Mouse (Mus musculus): Measurements from ENCODE around the gene Tnk2. TPM values are rescaled to one million over a fixed set of nuclear protein-coding genes. Genes with fewer than 3 reads are reported as not detected.
A peak's percentile ranks its signal among the peaks of the same experiment; 100 is the strongest.

The Tnk2 gene
- total RNA-seq, 1 experiment = 47.1 TPM

DNA sequence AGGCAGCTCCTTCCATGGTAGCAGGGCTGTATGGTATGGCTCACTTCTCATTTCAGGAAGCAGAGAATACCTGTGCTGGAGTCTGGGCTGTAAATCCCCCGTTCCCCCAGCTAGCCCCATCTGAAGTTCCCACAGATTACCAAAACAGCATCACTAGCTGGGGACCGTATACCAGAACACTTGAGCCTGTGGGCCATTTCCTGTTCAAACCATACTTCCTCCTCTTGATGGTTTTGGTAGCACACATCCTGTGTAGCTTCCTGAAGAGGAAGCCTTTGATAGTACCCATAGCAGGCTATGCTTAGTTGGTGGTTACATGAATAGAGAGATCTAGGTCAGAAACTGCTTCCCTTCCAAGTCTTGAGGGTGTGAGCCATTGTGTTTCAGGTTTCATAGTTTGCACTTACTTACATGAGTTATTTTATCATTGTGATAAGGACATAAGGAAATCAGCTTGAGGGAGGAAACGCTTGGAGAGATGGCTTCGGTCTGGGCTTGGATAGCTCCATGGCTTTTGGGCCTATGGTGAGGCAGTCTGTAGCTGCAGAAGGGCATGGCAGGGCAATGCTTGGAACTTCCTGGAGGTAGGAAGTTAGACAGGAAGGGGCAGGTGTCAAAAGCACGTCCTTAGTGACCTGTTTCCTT, 7.4 kb downstream of the Tnk2 start:
- no peak overlapping the region for H3K4me3 ChIP-seq (ENCODE audit: insufficient read depth in 1 of 2, low read depth in 1 of 2, low read length in 2 of 2, poor library complexity in 1 of 2, severe bottlenecking in 1 of 2)
- no peak overlapping the region for H3K9ac ChIP-seq (ENCODE audit: insufficient read depth, low read depth, low read length, poor library complexity, severe bottlenecking)
- no peak overlapping the region for H3K27ac ChIP-seq (ENCODE audit: insufficient read depth, low read depth, low read length, poor library complexity, severe bottlenecking)
- in situ Hi-C loops (cut with MboI; ENCODE audit: low sequenced_read_pairs in 2 of 2, unreplicated experiment in 2 of 2) = no loop called here
- H3K36me3 ChIP-seq (ENCODE audit: control insufficient read depth, insufficient read depth, low read length, poor library complexity, severe bottlenecking) = peaks cover 8% of the 10 kb centered on the region; the same call in 1 of the 2 replicates
- TF ChIP-seq MAFK (IDR thresholded peaks at IDR 0.05; ENCODE audit: insufficient read depth, low read depth, low read length) (no peak), HCFC1 (IDR thresholded peaks at IDR 0.05; ENCODE audit: borderline replicate concordance, insufficient read depth, low read length) (no peak), ZC3H11A (IDR thresholded peaks at IDR 0.05; ENCODE audit: borderline replicate concordance, low read depth, low read length) (no peak), CHD2 (IDR thresholded peaks at IDR 0.05; ENCODE audit: low read depth, low read length) (no peak), ZNF384 (IDR thresholded peaks at IDR 0.05; ENCODE audit: low read depth, low read length) (no peak)
- H3K4me1 ChIP-seq (ENCODE audit: control insufficient read depth in 2 of 2, insufficient read depth in 2 of 2, low read length in 2 of 2, poor library complexity in 1 of 2) = peaks cover 5 to 16% of the 10 kb centered on the region in 2 experiments; a peak in 3 of 4 replicates
- no peaks in the 10 kb centered on the region for H3K9me3 ChIP-seq (ENCODE audit: control insufficient read depth, insufficient read depth, low read depth, low read length)
- no peak for DNase-seq (ENCODE audit: low read depth, low spot score)

GRCm38 (mm10) chr16:32654071-32654733, 10.5 kb downstream of the Tnk2 start:
- Histone ChIP-seq H3K9ac (ENCODE audit: insufficient read depth, low read depth, low read length, poor library complexity, severe bottlenecking) (no peak overlapping the region), H3K4me3 (ENCODE audit: insufficient read depth in 1 of 2, low read depth in 1 of 2, low read length in 2 of 2, poor library complexity in 1 of 2, severe bottlenecking in 1 of 2) (no peak overlapping the region), H3K36me3 (ENCODE audit: control insufficient read depth, insufficient read depth, low read length, poor library complexity, severe bottlenecking) (peaks cover 7% of the 10 kb centered on the region; the same call in 1 of the 2 replicates), H3K27ac (ENCODE audit: insufficient read depth, low read depth, low read length, poor library complexity, severe bottlenecking) (no peak overlapping the region), H3K4me1 (ENCODE audit: control insufficient read depth in 2 of 2, insufficient read depth in 2 of 2, low read length in 2 of 2, poor library complexity in 1 of 2) (peaks cover 14 to 35% of the 10 kb centered on the region in 2 experiments), H3K9me3 (ENCODE audit: control insufficient read depth, insufficient read depth, low read depth, low read length) (no peaks in the 10 kb centered on the region)
- TF ChIP-seq HCFC1 (IDR thresholded peaks at IDR 0.05; ENCODE audit: borderline replicate concordance, insufficient read depth, low read length) (no peak), ZNF384 (IDR thresholded peaks at IDR 0.05; ENCODE audit: low read depth, low read length) (no peak), CHD2 (IDR thresholded peaks at IDR 0.05; ENCODE audit: low read depth, low read length) (no peak), MAFK (IDR thresholded peaks at IDR 0.05; ENCODE audit: insufficient read depth, low read depth, low read length) (no peak), ZC3H11A (IDR thresholded peaks at IDR 0.05; ENCODE audit: borderline replicate concordance, low read depth, low read length) (no peak)
- DNase-seq (ENCODE audit: low read depth, low spot score) = no peak
- in situ Hi-C loops (cut with MboI; ENCODE audit: low sequenced_read_pairs in 2 of 2, unreplicated experiment in 2 of 2) = no loop called here

GRCm38 (mm10) chr16:32655534-32655933, 11.9 kb downstream of the Tnk2 start:
- no peak overlapping the region for H3K9ac ChIP-seq (ENCODE audit: insufficient read depth, low read depth, low read length, poor library complexity, severe bottlenecking)
- H3K9me3 ChIP-seq (ENCODE audit: control insufficient read depth, insufficient read depth, low read depth, low read length) = no peaks in the 10 kb centered on the region
- H3K4me1 ChIP-seq (ENCODE audit: control insufficient read depth in 2 of 2, insufficient read depth in 2 of 2, low read length in 2 of 2, poor library complexity in 1 of 2) = peaks cover 14 to 42% of the 10 kb centered on the region in 2 experiments
- DNase-seq (ENCODE audit: low read depth, low spot score) = no peak
- H3K4me3 ChIP-seq (ENCODE audit: insufficient read depth in 1 of 2, low read depth in 1 of 2, low read length in 2 of 2, poor library complexity in 1 of 2, severe bottlenecking in 1 of 2) = no peak overlapping the region
- no peak overlapping the region; the same call in 1 of the 2 replicates for H3K27ac ChIP-seq (ENCODE audit: insufficient read depth, low read depth, low read length, poor library complexity, severe bottlenecking)
- in situ Hi-C loops (cut with MboI; ENCODE audit: low sequenced_read_pairs in 2 of 2, unreplicated experiment in 2 of 2) = no loop called here
- no peak for TF ChIP-seq HCFC1 (IDR thresholded peaks at IDR 0.05; ENCODE audit: borderline replicate concordance, insufficient read depth, low read length)
- no peak for TF ChIP-seq MAFK (IDR thresholded peaks at IDR 0.05; ENCODE audit: insufficient read depth, low read depth, low read length)
- TF ChIP-seq CHD2 (IDR thresholded peaks at IDR 0.05; ENCODE audit: low read depth, low read length) = no peak
- TF ChIP-seq ZC3H11A (IDR thresholded peaks at IDR 0.05; ENCODE audit: borderline replicate concordance, low read depth, low read length) = no peak
- TF ChIP-seq ZNF384 (IDR thresholded peaks at IDR 0.05; ENCODE audit: low read depth, low read length) = no peak
- peaks cover 7% of the 10 kb centered on the region; the same call in 1 of the 2 replicates for H3K36me3 ChIP-seq (ENCODE audit: control insufficient read depth, insufficient read depth, low read length, poor library complexity, severe bottlenecking)

DNA sequence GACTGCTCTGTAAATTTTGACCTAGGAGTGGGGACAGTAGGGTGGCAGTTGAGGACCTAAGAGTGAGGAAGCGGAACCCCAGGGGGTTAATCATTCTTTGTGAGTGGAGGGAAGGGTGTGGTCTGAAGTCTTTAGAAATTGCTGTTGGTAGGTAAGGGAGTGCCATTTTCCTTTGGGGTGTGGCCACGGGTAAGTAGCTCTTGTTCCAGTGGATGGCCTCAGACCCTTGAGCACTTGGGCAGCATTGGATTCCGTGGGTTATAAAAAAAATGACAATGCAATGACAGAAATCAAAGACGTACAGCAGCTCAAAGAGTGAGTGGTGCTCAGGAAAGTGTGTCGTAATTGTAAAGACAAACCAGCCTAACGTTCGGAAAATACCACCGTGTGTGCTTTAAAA, 12.6 kb downstream of the Tnk2 start:
- H3K9ac ChIP-seq (ENCODE audit: insufficient read depth, low read depth, low read length, poor library complexity, severe bottlenecking) = no peak overlapping the region
- DNase-seq (ENCODE audit: low read depth, low spot score) = no peak
- in situ Hi-C loops (cut with MboI; ENCODE audit: low sequenced_read_pairs in 2 of 2, unreplicated experiment in 2 of 2) = no loop called here
- H3K4me1 ChIP-seq (ENCODE audit: control insufficient read depth in 2 of 2, insufficient read depth in 2 of 2, low read length in 2 of 2, poor library complexity in 1 of 2) = peaks cover 14 to 44% of the 10 kb centered on the region in 2 experiments
- no peak overlapping the region; the same call in 1 of the 2 replicates for H3K27ac ChIP-seq (ENCODE audit: insufficient read depth, low read depth, low read length, poor library complexity, severe bottlenecking)
- 0 out of 4 replicates have a peak overlapping the region, but pooled peaks of 1 of the 2 experiments have one; percentile 11 for H3K4me3 ChIP-seq (ENCODE audit: insufficient read depth in 1 of 2, low read depth in 1 of 2, low read length in 2 of 2, poor library complexity in 1 of 2, severe bottlenecking in 1 of 2)
- H3K36me3 ChIP-seq (ENCODE audit: control insufficient read depth, insufficient read depth, low read length, poor library complexity, severe bottlenecking) = peaks cover 3% of the 10 kb centered on the region; the same call in 1 of the 2 replicates
- TF ChIP-seq CHD2 (IDR thresholded peaks at IDR 0.05; ENCODE audit: low read depth, low read length) (no peak), MAFK (IDR thresholded peaks at IDR 0.05; ENCODE audit: insufficient read depth, low read depth, low read length) (no peak), HCFC1 (IDR thresholded peaks at IDR 0.05; ENCODE audit: borderline replicate concordance, insufficient read depth, low read length) (no peak), ZNF384 (IDR thresholded peaks at IDR 0.05; ENCODE audit: low read depth, low read length) (0 out of 2 replicates have a peak, but pooled peaks have one; percentile 12), ZC3H11A (IDR thresholded peaks at IDR 0.05; ENCODE audit: borderline replicate concordance, low read depth, low read length) (no peak)
- H3K9me3 ChIP-seq (ENCODE audit: control insufficient read depth, insufficient read depth, low read depth, low read length) = no peaks in the 10 kb centered on the region

All from ES-E14 (cell line).